Mouse (Mus musculus) hindbrain, embryonic 15.5 days (tissue): ENCODE data around the gene Elovl3. TPM values are rescaled to one million over a fixed set of nuclear protein-coding genes. Genes with fewer than 3 reads are reported as not detected.

Source experiments
- ATAC-seq: fragments of 200-750 bp; cut with Nextera tagmentation; 2 replicates; pipeline ENCODE4 v1.8.0; 2017; ENCODE audit warnings: low read depth, moderate number of reproducible peaks, moderate TSS enrichment; ENCODE audit not compliant: low FRiP score
- H3K27ac ChIP-seq: fragments of 300-500 bp; sonication (generic); replicated peaks from 2 replicates; pipeline ENCODE4 v1.5.1; 2015; ENCODE audit warnings: mild to moderate bottlenecking, inconsistent platforms
- H3K27me3 ChIP-seq: fragments of 300-500 bp; sonication (generic); 2 replicates; pipeline ENCODE4 v1.6.1; 2015; ENCODE audit warnings: control low read depth, inconsistent platforms
- H3K36me3 ChIP-seq: fragments of 300-500 bp; sonication (generic); 2 replicates; pipeline ENCODE4 v1.6.1; 2015; ENCODE audit warnings: control low read depth, inconsistent platforms
- H3K4me1 ChIP-seq: fragments of 300-500 bp; sonication (generic); replicated peaks from 2 replicates; pipeline ENCODE4 v1.6.1; 2015; ENCODE audit warnings: control low read depth, inconsistent platforms
- H3K4me2 ChIP-seq: fragments of 300-500 bp; sonication (generic); 2 replicates; pipeline ENCODE4 v1.6.1; 2015; ENCODE audit warnings: moderate library complexity, mild to moderate bottlenecking, inconsistent platforms
- H3K4me3 ChIP-seq: fragments of 300-500 bp; sonication (generic); 2 replicates; pipeline ENCODE4 v1.5.1; 2015; ENCODE audit warnings: mild to moderate bottlenecking, inconsistent platforms
- H3K9ac ChIP-seq: fragments of 300-500 bp; sonication (generic); 2 replicates; pipeline ENCODE4 v1.6.1; 2015; ENCODE audit warnings: inconsistent platforms
- H3K9me3 ChIP-seq: fragments of 300-500 bp; sonication (generic); 2 replicates; pipeline ENCODE4 v1.6.1; 2016; ENCODE audit warnings: control low read depth, inconsistent platforms
- WGBS: fragments of 180-500 bp; shearing (Covaris S2); methylation state at CpG from one replicate; pipeline ENCODE4 v1.1.7; 2015; 5-methylcytosine and 5-hydroxymethylcytosine counted together
- polyA plus RNA-seq: library from polyadenylated mRNA; unstranded; fragments of >200 nt; fragmentation: Nextera tagmentation; extraction: Ambion mirVana; gene quantifications from 2 replicates; pipeline ENCODE4 v1.2.1, GENCODE M21; 2015

Elovl3 gene
- polyA plus RNA-seq, 1 experiment from 2014 or later = 0.08 TPM

GRCm38 (mm10) chr19:46172541-46172940, 40.8 kb downstream of the Elovl3 start:
- WGBS = 84% methylated on average over 5 of the region's 5 CpGs
- H3K4me1 ChIP-seq = peaks cover 4% of the 10 kb centered on the region; the same call in 1 of the 2 replicates
- H3K36me3 ChIP-seq = peaks cover 21% of the 10 kb centered on the region
- no peaks in the 10 kb centered on the region for H3K27me3 ChIP-seq
- no peak overlapping the region for H3K27ac ChIP-seq
- no peak for ATAC-seq
- H3K4me2 ChIP-seq = no peak overlapping the region
- no peaks in the 10 kb centered on the region for H3K9me3 ChIP-seq
- H3K9ac ChIP-seq = no peak overlapping the region
- no peak overlapping the region for H3K4me3 ChIP-seq

DNA sequence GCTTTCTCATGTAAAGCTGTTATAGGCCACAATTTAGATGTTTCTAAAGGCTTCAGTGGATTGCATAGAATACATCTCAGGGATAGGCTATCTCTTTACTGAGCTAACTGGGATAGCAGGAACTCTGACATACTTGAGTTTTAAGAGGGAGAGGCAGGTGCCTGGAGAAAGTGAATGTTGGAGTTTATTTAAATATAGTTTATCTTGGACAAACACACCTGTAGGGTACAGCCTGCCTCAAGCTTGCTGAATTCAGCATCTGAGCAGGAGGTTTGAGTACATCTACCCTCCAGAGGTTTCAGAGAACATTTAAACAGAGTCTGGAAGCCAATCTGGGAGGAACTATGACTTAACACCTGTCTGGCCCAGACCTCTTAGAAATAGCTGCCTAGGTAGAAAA, 43.5 kb downstream of the Elovl3 start:
- Histone ChIP-seq H3K4me2 (no peak overlapping the region), H3K4me1 (peaks cover 6% of the 10 kb centered on the region; the same call in 1 of the 2 replicates), H3K36me3 (peaks cover 21% of the 10 kb centered on the region), H3K4me3 (no peak overlapping the region), H3K27me3 (no peaks in the 10 kb centered on the region), H3K9ac (no peak overlapping the region), H3K27ac (no peak overlapping the region), H3K9me3 (no peaks in the 10 kb centered on the region)
- no peak for ATAC-seq

DNA sequence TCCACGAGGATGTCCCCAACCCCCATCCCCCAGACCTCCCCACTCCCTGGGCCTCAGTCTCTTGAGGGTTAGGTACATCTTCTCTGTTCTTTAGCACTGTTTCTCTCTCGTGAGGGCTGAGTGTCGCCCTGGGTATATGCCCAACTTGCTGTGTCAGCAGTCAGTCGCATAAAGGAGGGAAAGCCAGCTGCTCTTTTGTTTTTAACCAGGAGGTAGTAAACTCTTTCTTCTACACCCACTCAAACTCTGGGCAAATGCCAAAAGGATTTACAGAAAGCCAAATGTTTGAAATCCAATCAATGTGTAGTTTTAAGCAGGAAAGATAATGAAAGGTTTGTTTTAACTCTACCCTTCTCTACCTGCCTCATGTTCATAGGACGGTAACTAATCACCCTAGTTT, 45.3 kb downstream of the Elovl3 start:
- Histone ChIP-seq H3K4me3 (no peak overlapping the region), H3K4me2 (no peak overlapping the region), H3K27ac (no peak overlapping the region), H3K36me3 (peaks cover 5% of the 10 kb centered on the region; the same call in 1 of the 2 replicates), H3K9me3 (no peaks in the 10 kb centered on the region), H3K4me1 (peaks cover 6% of the 10 kb centered on the region; the same call in 1 of the 2 replicates), H3K9ac (no peak overlapping the region), H3K27me3 (no peaks in the 10 kb centered on the region)
- 51% methylated on average over 5 of the region's 5 CpGs for WGBS
- no peak for ATAC-seq

DNA sequence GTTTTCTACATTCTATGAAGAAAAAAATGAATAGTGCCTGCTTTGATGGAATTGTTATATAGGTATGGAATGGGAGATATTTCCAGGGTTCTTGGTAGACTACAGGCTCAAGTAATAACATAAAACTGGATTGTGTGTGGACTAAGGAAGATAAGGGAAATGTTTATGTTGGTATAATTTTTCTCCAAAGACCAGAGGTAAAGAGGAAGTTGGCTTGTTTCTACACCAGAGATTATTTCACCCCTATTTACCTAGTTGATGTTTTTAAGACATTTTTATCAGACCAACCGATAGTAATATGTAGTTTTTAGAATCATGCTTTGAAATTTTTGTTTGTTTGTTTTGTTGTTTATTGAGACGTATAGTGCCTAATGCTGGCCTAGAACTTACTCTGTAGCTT, 48.6 kb downstream of the Elovl3 start:
- H3K4me3 ChIP-seq = no peak overlapping the region
- H3K27ac ChIP-seq = no peak overlapping the region
- no peak overlapping the region for H3K9ac ChIP-seq
- no peak overlapping the region for H3K4me2 ChIP-seq
- H3K36me3 ChIP-seq = peaks cover 8% of the 10 kb centered on the region; the same call in 1 of the 2 replicates
- no peak for ATAC-seq
- H3K9me3 ChIP-seq = no peaks in the 10 kb centered on the region
- H3K4me1 ChIP-seq = peaks cover 6% of the 10 kb centered on the region; the same call in 1 of the 2 replicates
- WGBS = 93% methylated on average over 2 of the region's 2 CpGs
- H3K27me3 ChIP-seq = no peaks in the 10 kb centered on the region

DNA sequence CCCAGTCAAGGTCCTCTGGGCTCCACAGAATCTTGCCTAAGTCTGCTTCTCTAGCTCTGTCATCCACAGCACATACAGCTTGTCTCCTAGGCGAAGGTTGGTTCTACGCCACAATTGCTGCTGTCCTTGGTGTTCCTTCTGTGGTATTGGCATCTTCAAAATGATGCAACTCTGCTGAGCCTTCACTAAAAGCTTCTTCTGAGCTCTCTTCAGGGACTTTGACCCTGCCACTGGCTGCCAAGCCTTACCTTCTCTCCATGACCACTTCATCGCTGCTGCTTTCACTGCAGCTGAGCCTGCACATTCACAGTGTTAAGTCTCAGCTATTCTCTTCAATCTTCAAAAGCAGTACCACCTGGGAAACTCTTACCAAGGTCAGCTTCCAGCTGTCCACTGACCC, 50.5 kb downstream of the Elovl3 start:
- H3K4me3 ChIP-seq = no peak overlapping the region
- peaks cover 8% of the 10 kb centered on the region; the same call in 1 of the 2 replicates for H3K36me3 ChIP-seq
- H3K9ac ChIP-seq = no peak overlapping the region
- WGBS = 93% methylated on average over 3 of the region's 3 CpGs
- no peak overlapping the region for H3K4me2 ChIP-seq
- no peaks in the 10 kb centered on the region for H3K9me3 ChIP-seq
- ATAC-seq = no peak
- 0 out of 2 replicates have a peak, but pooled peaks cover 2% of the 10 kb centered on the region for H3K4me1 ChIP-seq
- no peak overlapping the region for H3K27ac ChIP-seq
- H3K27me3 ChIP-seq = no peaks in the 10 kb centered on the region

Other genes with a start within 250 kb of the Elovl3 start
- 23.1 TPM in 2 replicates for gene Armh3, start 133.4 kb upstream of the Elovl3 start, polyA plus RNA-seq
- gene Hps6, start 128.4 kb upstream of the Elovl3 start, polyA plus RNA-seq = 4.2 and 5.0 TPM in 2 replicates
- 23.4 and 24.0 TPM in 2 replicates for gene Pprc1, start 87.0 kb upstream of the Elovl3 start, polyA plus RNA-seq
- 103 and 111 TPM in 2 replicates for gene Ldb1, start 86.7 kb upstream of the Elovl3 start, polyA plus RNA-seq
- 63.1 and 64.7 TPM in 2 replicates for gene Nolc1, start 56.0 kb upstream of the Elovl3 start, polyA plus RNA-seq
- gene Pitx3, start 16.4 kb downstream of the Elovl3 start, polyA plus RNA-seq = 0.30 and 0.39 TPM in 2 replicates
- 71.1 and 81.0 TPM in 2 replicates for gene Gbf1, start 20.6 kb downstream of the Elovl3 start, polyA plus RNA-seq
- gene Nfkb2, start 172.4 kb downstream of the Elovl3 start, polyA plus RNA-seq = 2.8 and 3.3 TPM in 2 replicates
- gene Psd, start 195.3 kb downstream of the Elovl3 start, polyA plus RNA-seq = 119 and 145 TPM in 2 replicates
- gene Fbxl15, start 196.3 kb downstream of the Elovl3 start, polyA plus RNA-seq = 47.1 and 51.8 TPM in 2 replicates
- gene Cuedc2, start 206.8 kb downstream of the Elovl3 start, polyA plus RNA-seq = 336 and 347 TPM in 2 replicates
- 12.3 and 12.5 TPM in 2 replicates for gene Mfsd13a, start 209.2 kb downstream of the Elovl3 start, polyA plus RNA-seq
- 2.0 and 2.3 TPM in 2 replicates for gene 2310034G01Rik, start 218.4 kb downstream of the Elovl3 start, polyA plus RNA-seq